Mouse (Mus musculus): ENCODE results near the gene Erp44.
A peak's percentile ranks its signal among the peaks of the same experiment; 100 is the strongest.

Gene Erp44

DNA sequence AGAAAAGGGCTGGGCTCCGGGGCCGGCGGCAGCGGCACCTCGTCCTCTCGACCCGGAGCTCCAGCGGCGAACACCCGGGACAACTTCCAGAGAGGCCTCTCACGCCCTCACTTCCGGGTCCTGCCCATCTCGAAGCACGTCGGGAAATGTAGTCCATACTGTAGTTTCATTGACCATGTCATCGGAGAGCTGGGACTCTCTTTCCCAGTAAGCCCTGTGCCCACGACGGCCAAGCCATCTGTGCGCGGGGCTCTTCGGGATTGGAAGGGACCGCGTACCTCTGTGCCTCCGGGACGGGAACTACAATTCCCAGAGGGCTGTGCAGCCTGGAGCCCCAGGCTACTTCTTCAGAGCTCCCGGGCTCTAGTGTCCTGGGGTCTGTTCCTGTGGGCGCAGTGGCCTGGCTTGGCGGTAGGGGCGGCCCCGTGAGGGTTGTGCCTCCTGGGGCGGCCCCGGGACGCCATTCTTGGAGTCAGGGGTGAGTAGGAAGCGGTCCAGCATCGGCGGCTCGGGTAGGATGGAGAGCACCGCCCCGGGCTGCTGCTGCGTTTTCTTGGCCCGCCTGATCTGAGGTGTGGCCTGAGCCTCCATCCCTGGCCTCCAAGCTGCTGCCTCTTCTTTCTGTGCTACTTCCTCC, at the start of gene Erp44, which contains the start of gene Invs:
Gene Erp44, minus strand, starts transcription at position 61 of the 637 bp plus-strand sequence.
Gene Invs, plus strand, starts transcription at position 263 of the 637 bp plus-strand sequence.
- peak; percentile 97 to 98 for DNase-seq (ENCODE audit: low spot score in 2 of 2)

DNA sequence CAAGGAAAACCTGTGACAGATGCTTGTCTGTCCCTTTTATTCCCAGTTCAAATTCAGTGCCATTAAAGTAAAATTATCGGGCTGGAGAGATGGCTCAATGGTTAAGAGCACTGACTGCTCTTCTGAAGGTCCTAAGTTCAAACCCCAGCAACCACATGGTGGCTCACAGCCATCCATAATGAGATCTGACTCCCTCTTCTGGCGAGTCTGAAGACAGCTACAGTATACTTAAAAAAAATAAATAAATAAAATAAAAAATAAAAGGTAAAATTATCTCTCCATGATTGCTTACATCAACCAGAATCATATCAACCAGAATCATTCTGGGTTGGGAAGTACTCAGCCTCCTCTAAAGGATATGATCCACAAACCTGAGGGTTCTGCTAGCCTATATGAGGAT, 48.7 kb upstream of the Erp44 start:
- DNase-seq (ENCODE audit: low spot score in 2 of 2) = no peak

DNA sequence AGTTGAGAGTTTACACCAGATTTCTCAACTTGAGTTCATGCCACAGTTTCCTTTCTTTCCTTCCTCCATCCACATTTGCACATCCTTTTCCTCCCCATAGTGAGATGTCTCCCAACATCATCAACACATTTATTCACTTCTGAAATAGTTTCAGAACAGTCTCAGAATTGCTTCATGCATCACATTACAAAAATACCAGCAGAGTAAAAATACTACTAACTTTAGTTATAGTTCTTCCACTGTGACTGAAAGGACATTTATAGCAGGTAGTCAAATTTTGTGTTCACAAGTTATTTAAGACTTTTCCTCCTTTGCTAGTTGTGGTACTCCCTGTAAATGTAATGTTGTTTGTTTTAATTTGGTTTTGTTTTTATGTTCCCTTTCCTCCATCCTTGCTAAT, 47.8 kb upstream of the Erp44 start:
- no peak for DNase-seq (ENCODE audit: low spot score in 2 of 2)

DNA sequence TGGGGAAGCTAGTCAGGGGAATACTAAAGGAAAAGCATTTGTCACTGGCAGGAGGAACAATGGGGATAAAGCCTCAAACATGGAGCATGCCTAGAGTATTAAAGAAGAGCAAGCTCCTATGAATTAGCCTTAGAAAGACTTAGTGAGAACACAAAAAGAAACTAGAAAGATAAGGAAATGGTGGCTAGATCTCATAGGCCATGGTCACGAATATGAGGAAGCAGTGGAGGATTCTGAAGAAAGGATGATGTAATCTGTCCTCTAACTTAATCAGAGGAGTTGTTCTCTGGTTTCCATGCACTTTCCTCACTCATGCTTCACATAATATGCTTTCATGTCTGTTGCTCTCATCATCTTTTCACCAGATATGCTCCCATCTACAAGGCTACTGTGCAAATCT, 42.7 kb upstream of the Erp44 start:
- no peak for DNase-seq (ENCODE audit: low spot score in 2 of 2)

DNA sequence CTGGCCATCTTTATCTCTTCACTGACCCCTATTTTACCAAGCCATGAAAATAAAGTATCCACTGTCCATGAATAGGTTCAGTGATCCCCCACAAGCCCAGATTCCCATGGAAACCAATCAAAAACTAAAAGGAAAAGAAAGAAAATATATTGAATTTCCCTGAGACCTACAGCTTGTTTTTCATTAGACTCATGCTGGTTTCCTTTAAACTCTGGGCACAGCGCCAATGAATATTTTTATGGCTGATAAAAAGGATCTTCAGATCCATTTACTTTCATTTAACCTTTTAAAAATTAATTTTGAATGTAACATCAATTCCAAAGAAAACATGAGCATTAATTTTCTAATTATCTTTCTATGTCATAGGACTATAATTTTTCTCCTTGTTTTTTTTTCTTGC, 41.9 kb upstream of the Erp44 start:
- peak in 1 of 2 experiments; percentile 29 for DNase-seq (ENCODE audit: low spot score in 2 of 2)

DNA sequence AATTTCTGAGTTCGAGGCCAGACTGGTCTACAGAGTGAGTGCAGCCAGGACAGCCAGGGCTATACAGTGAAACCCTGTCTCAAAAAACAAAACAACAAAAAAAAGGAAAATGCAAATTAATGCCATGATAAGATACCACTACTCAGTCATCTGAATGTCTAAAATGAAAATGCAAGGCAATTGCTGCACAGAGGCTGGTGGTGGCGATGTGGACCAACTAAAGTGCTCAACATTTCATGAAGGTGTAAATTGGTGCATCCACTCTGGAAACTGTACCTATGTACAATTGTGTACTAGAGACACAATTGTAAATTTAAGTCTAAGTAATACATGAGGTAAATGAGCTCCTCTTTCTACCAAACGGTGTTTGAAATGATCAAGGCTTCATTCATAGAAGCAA, 36.7 kb upstream of the Erp44 start:
- DNase-seq (ENCODE audit: low spot score in 2 of 2) = no peak

DNA sequence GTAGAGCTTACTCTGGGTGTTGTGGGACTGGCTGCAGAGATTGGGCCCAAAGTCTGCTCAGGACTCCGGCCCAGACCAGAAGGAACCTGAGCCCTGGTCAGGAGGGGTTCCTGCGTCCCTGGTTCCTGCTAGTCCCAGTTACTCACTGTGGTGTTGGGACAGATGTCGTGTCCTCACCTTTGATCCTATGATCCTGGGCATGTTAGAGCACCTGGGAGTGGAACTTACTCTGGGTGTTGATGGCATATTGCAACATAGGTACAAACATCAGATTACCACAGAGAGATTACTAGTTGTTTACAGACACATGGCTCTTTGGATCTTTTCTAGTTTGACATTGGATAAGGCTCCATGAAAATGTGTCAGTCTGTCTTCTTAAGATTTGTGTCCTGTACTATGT, 35.5 kb upstream of the Erp44 start:
- DNase-seq (ENCODE audit: low spot score in 2 of 2) = no peak

DNA sequence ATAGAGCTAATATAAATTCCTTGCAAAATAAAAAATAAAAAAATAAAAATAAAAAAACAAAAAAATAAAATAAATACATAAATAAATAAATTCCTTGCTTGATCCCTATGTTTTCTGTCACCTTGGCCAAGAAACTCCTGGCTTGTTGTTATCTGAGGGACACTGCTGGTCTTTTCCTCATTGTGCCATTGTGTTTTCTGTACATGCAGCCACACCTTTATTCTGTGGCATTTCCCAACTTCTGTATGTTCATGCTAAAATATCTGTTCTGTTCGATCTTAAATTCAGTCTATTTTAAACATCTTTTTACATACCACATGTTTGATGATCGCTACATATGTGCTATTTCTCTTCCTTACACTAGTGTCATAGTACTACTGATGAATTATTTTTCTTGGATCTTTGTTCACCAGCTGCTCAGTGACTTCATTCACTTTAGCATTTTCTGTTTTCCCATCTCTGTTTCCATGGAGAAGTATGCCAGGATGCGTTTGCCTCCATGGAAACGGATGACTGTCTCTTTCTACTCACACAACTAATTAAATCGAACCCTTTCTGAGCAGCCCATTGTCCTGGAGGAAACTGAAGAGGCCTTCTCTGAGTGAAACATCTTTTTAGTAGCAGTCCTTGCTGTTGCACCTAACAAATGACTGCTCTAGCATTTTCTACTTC, 7.9 kb upstream of the Erp44 start:
- DNase-seq (ENCODE audit: low spot score in 2 of 2) = peak; percentile 55 to 77

DNA sequence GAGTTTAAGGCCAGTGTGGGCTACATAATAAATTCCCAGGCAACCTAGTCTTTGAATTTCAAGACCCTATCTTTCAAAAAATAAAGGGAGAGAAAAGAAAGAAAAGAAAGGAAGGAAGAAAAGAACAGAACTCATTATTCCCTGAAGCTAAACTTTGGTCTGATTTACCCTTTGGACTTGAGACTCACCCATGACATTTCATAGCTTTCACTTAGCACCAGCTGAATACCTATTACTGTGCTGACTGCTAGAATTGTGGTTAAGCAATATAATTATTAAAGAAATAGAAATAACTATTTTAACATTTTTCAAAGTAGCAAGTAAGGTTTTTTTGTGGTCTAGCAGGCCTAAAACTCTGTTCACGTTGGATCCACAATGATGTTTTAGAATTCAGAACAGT, 1.8 kb upstream of the Erp44 start:
- DNase-seq (ENCODE audit: low spot score in 2 of 2) = no peak

DNA sequence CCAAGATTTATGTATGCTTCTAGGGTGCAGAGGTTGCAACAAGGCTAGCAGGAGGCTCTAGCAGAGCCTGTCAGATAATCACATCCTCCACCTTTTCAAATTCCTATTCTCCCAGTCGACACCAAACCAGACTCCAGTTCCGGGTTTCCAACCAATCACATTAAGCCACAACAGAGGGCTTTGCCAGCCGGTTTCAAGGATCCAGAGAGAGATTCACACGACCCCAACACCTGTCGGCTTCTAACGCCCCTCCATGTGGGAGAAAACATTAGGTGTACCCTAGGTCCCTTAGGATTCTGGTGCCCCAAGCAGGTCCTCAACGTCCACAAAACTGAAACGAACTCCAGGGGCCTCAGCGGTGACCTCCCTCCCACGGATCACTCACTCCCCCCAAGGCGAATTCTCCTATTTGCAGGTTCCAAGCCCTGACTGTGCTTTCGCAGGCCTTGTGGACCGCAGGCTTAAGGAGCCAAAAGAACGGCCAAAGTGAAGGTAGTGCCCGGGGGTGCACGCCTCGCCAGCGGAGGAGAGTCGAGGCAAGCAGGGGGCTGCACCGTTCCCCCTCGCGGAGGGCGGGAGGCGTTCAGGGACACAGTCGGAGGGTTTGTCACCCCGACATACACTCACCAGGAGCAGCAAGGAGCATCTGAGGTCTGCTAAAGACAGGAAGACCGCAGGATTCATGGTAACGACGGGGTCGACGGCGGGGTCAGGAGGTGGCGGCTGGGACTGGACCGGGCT, 431 bp downstream of the Erp44 start:
- DNase-seq (ENCODE audit: low spot score in 2 of 2) = peak; percentile 47 to 66

DNA sequence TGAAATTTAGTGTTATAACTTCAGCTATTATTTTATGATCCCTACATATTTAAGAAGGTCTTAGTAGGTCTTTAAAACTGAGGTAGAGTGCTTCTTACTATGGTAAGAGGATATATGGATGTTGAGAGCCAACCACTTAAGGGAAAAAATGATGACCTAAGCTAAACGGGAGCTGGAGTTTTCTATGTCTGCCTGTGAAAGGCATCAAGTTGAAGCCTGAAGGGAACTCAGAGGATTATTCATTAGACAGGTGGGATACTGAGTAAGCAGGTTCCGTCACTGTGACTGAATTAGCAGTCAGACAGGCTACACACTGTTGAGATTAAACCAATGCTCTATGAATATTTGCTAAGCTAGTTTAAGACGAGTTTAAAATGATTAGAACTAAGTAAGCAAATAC, 2.3 kb downstream of the Erp44 start:
- no peak for DNase-seq (ENCODE audit: low spot score in 2 of 2)

DNA sequence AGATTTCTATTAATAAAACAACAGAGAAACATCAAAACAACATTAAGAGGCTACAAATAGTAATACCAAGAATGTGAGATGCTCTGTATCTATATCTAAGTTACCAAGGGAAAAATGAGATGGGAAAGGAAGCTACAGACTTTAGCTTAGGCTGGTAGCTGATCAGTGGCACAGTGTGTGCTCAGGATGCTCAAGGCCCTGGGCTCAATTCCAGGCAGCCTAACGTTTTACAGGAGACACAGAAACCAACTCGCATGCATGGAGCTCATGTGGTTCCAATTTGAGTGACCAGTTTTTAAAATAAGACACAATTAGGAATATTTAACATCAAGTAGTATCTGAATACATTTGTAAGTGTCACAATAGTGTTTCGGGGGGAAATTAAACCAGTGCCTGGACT, 3.6 kb downstream of the Erp44 start:
- no peak for DNase-seq (ENCODE audit: low spot score in 2 of 2)

DNA sequence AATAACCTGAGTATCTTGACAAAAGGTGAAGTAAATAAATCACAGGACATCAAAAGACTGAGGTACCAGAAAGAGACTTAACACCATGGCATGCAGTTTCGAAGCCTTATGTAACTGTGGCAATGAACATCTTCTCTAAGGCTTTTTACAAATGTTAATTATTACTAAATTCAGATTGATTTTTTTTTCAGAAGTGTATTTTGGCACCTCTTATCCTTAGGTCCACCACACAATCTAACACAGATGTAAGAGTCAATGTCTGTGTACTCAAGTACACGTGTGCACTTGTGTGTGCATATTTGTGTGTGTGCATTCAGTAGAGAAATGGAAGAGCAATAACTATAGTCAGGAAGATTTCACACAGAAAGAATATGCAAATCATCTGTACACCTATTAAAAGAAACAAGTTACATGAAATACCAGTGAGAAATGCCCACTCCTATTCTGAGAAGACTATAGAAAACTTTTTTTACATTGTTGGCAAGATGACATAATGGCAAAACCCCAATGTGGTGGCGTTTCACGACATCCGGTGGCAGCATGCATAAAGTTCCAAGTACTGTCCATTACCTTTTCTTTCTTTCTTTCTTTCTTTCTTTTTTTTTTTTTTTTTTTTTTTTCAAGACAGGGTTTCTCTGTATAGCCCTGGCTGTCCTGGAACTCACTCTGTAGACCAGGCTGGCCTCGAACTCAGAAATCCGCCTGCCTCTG, 6.1 kb downstream of the Erp44 start:
- DNase-seq (ENCODE audit: low spot score in 2 of 2) = no peak

DNA sequence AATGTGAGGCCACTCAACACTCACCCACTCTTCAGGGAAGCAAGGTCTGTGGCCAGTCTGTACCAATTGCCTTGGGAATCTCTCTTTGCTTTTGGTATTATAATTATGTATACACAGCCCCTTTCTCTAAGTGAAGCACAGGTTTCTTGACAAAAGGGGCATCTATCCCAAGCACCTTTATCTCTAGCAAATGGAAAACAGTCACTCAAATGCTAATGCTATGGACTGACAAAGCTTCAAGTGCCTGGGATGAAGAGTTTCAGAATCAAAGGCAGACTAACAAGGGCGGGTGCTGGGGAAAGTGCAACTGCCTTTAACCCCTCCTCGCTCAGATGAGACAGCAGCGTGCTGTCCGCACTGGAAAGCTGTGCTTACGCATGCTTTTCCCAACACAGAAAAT, 7.5 kb downstream of the Erp44 start:
- DNase-seq (ENCODE audit: low spot score in 2 of 2) = no peak

DNA sequence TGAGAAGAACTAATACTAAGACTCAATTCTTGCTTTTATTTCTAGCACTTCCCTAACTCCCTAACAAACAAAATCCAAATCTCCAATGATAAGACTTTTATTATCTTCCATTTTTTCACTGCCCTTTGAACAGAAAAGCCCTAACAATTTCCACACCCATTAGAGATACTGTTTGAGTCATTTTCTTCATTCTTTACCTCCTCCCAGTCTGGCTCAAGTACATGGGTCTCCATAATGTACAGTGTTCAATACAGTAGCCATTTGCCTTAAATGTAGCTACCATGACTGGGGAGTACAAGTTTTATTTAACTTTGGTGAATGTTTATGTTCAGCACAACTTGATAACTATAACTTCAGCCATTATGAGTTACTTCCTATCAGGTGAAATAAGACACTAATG, 8.8 kb downstream of the Erp44 start:
- DNase-seq (ENCODE audit: low spot score in 2 of 2) = no peak

DNA sequence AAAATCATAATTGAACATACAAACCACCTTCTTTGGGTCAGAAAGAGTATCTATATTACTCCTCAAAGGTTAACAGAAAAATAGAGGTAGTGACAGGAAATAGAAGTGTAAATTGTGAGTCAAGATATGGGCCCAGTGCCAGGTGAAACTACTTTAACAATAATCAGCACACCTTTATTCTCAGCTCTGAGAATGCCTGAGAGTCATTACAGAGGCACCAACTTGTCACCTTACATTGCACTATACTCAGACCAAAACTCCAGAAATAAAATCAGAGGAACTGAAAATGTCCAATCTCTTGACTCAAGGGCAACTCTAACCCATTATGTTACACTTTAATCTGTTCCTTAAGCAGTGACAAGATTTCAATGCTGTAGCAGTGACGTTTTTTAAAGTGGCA, 11.2 kb downstream of the Erp44 start:
- no peak for DNase-seq (ENCODE audit: low spot score in 2 of 2)

DNA sequence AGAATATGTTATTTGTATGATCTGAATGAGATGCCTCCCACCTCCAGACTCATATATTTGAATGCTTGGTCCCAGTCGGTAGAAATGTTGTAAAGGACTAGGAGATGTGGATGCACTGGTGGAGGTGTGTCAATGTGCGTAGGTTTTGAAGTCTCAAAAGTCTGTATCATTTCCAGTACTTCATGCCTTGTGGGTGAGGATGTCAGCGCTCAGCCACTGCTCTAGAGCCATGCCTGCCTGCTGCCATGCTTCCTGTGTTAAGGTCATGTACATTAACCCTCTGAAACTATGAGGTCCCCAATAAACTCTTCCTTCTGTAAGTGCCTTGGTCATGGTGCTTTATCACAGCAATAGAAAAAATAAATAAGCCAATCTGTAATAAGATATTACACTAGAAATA, 11.7 kb downstream of the Erp44 start:
- DNase-seq (ENCODE audit: low spot score in 2 of 2) = no peak

DNA sequence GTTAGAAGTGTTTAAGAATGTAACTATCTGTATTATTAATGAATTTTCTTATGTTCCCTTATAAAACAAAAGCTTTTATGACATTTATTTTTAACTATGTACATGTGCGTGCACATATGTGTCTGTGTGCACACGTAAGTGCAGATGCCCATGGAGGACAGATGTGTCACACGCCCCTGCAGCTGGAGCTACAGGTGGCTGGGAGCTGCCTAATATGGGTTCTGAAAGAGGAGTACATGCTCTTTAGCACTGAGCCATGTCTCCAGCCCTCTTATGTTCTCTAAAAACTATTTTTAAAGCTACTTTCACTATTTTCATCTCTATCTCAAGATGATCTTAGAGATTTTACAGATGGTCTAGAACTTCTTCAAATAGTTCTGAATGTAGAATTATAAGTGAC, 21.3 kb downstream of the Erp44 start:
- DNase-seq (ENCODE audit: low spot score in 2 of 2) = no peak

DNA sequence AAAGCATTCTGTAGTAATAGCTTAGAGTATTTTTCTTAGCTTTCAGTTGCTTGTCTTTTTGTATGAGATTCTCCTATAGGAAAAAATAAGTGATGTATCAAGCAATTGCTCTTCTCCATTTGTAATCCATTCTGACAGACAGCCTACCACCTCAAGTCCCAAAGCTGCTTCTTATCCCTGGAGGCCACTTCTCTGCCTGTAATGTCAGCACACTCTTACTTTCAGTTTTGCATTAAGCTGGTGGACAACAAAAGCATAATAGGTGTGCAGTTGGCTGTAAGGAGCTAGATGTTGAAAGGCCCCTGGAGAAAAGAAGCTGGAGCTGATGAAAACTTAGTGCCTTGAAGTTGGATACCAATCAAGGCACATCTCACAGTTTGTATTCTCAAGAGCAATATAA, 26.1 kb downstream of the Erp44 start:
- no peak for DNase-seq (ENCODE audit: low spot score in 2 of 2)

DNA sequence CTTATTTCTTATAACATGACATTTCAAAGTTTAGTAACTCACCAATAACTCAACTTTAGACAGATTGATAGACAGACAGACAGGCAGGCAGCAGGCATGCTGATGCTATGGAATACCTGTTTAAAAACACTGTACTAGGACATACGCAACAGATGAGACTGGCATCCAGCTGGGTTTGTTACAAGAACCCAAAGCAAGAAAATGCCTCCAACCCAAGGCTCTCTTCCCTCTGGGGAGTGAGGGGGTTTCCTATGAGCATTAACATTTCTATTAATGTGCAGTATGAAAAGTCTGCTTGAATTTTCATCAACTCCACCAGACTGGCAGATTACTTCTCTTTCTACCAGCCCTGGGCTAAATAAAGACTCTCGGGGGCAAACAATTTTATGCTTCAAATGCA, 35.1 kb downstream of the Erp44 start:
- DNase-seq (ENCODE audit: low spot score in 2 of 2) = no peak

DNA sequence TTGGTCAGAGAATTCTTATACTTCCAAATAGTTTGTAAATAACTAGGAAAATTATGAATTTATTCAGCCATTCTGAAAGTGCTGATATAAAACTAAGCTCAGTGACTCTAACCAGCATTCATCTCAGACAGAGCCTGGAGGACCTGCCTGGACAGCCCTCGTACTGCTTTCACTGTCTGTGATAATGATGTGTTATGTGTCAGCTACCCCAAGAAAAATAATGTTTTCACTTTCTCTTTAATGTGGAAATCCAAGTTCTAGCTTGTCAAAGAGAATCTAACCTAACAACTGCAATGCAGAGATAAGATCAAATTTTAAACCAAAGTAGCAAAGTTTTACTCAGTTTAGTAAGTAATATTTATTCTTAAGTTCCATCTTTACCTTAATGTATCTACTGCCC, 35.6 kb downstream of the Erp44 start:
- DNase-seq (ENCODE audit: low spot score in 2 of 2) = no peak

DNA sequence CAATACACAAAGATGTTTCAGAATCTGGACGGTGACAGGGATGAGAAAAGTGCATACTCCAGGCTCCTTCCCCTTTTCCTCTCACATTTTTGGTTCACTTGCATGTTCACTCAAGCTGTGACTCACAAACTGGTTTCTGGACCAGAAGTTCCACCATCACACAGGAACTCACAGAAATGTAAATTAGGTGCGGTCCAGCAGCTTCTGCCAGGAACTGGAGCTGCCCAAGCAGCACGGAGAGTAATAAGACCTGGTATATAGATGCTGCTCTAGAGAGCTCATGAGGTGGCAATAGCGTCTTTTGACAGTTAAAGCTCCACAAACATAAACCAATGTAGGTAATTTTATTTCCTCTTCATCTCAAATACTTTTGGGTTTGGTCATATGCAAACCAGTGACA, 36.9 kb downstream of the Erp44 start:
- DNase-seq (ENCODE audit: low spot score in 2 of 2) = no peak

Data from right cerebral cortex, postnatal 10 days (tissue).